Mouse (Mus musculus): Measurements from ENCODE around the gene Olfr1036. TPM values are rescaled to one million over a fixed set of nuclear protein-coding genes. Genes with fewer than 3 reads are reported as not detected.
"Not testable (repeated sequence)": the region's sequence is repeated elsewhere in the genome, so short reads cannot be mapped to it uniquely, and the experiment has no call there.

Gene Olfr1036
- not detected in 2 replicates for polyA plus RNA-seq (2015; fragmentation: Nextera tagmentation; extraction: Ambion mirVana)

GRCm38 (mm10) chr2:86073692-86074091, at the start of gene Olfr1036:
TSS of gene Olfr1036 (plus strand) at chr2:86073992.
- H3K4me2 ChIP-seq; H3K9ac ChIP-seq; H3K27ac ChIP-seq (replicated peaks); H3K4me1 ChIP-seq (replicated peaks); H3K36me3 ChIP-seq; H3K4me3 ChIP-seq; ATAC-seq (ENCODE audit: low FRiP score, low read depth); H3K27me3 ChIP-seq; H3K9me3 ChIP-seq: not testable (repeated sequence)

- H3K27ac ChIP-seq (replicated peaks): no peak within 1 kb of the TSS
- no peaks in the 10 kb centered on the region for H3K27me3 ChIP-seq
- H3K4me2 ChIP-seq: no peak within 1 kb of the TSS
- ATAC-seq (ENCODE audit: low FRiP score, low read depth): no peak
- H3K36me3 ChIP-seq: no peaks in the 10 kb centered on the region
- no peak within 1 kb of the TSS for H3K4me3 ChIP-seq
- no peaks in the 10 kb centered on the region for H3K9me3 ChIP-seq
- no peaks in the 10 kb centered on the region for H3K4me1 ChIP-seq (replicated peaks)
- no peak within 1 kb of the TSS for H3K9ac ChIP-seq
Observed at GRCm38 (mm10) chr2:86045561-86045960, 28.2 kb upstream of the Olfr1036 start, which contains the start of gene Olfr1034. TSS of gene Olfr1034 (plus strand) at chr2:86045861.

GRCm38 (mm10) chr2:86050777-86051176, 23.0 kb upstream of the Olfr1036 start:
- not testable (repeated sequence) for H3K27ac ChIP-seq (replicated peaks); H3K27me3 ChIP-seq; ATAC-seq (ENCODE audit: low FRiP score, low read depth); H3K36me3 ChIP-seq; H3K4me2 ChIP-seq; H3K4me3 ChIP-seq; H3K9me3 ChIP-seq; H3K4me1 ChIP-seq (replicated peaks); H3K9ac ChIP-seq

GRCm38 (mm10) chr2:86063766-86064165, 10.0 kb upstream of the Olfr1036 start:
- H3K4me3 ChIP-seq; H3K4me2 ChIP-seq; H3K9me3 ChIP-seq; H3K4me1 ChIP-seq (replicated peaks); ATAC-seq (ENCODE audit: low FRiP score, low read depth); H3K36me3 ChIP-seq; H3K27me3 ChIP-seq; H3K9ac ChIP-seq; H3K27ac ChIP-seq (replicated peaks): not testable (repeated sequence)
- WGBS: 96% methylated on average over 2 of the region's 2 CpGs

GRCm38 (mm10) chr2:86070189-86070588, 3.6 kb upstream of the Olfr1036 start:
- H3K9me3 ChIP-seq: no peaks in the 10 kb centered on the region

GRCm38 (mm10) chr2:86080478-86080877, 6.7 kb downstream of the Olfr1036 start:
- ATAC-seq (ENCODE audit: low FRiP score, low read depth); H3K9me3 ChIP-seq; H3K4me3 ChIP-seq; H3K27ac ChIP-seq (replicated peaks); H3K36me3 ChIP-seq; H3K4me2 ChIP-seq; H3K9ac ChIP-seq; H3K4me1 ChIP-seq (replicated peaks); H3K27me3 ChIP-seq: not testable (repeated sequence)
- WGBS: 72% methylated on average over 1 of the region's 1 CpGs

More at GRCm38 (mm10) chr2:86070189-86070588, 3.6 kb upstream of the Olfr1036 start:
- no peaks in the 10 kb centered on the region for H3K4me1 ChIP-seq (replicated peaks)
- H3K27me3 ChIP-seq: no peaks in the 10 kb centered on the region
- ATAC-seq (ENCODE audit: low FRiP score, low read depth): no peak
- WGBS: 96% methylated on average over 8 of the region's 8 CpGs
- no peak overlapping the region for H3K27ac ChIP-seq (replicated peaks)
- H3K4me2 ChIP-seq: no peak overlapping the region
- H3K9ac ChIP-seq: no peak overlapping the region
- no peak overlapping the region for H3K4me3 ChIP-seq
- no peaks in the 10 kb centered on the region for H3K36me3 ChIP-seq

- no peak within 1 kb of the TSS for H3K4me3 ChIP-seq
- no peaks in the 10 kb centered on the region for H3K36me3 ChIP-seq
- ATAC-seq (ENCODE audit: low FRiP score, low read depth): no peak
- no peak within 1 kb of the TSS for H3K4me2 ChIP-seq
- no peak within 1 kb of the TSS for H3K27ac ChIP-seq (replicated peaks)
- no peaks in the 10 kb centered on the region for H3K4me1 ChIP-seq (replicated peaks)
- no peak within 1 kb of the TSS for H3K9ac ChIP-seq
- WGBS: 96% methylated on average over 2 of the region's 2 CpGs
- H3K9me3 ChIP-seq: no peaks in the 10 kb centered on the region
- no peaks in the 10 kb centered on the region for H3K27me3 ChIP-seq
Observed at GRCm38 (mm10) chr2:86087285-86087684, 13.5 kb downstream of the Olfr1036 start, which contains the start of gene Olfr1037. TSS of gene Olfr1037 (minus strand) at chr2:86087385.

Other genes starting within 250 kb of the Olfr1036 start
- gene Olfr1019, start 228.5 kb upstream of the Olfr1036 start, polyA plus RNA-seq (2015; fragmentation: Nextera tagmentation; extraction: Ambion mirVana): not detected in 2 replicates
- not detected in 2 replicates for gene Olfr1020, start 227.0 kb upstream of the Olfr1036 start, polyA plus RNA-seq (2015; fragmentation: Nextera tagmentation; extraction: Ambion mirVana)
- gene Olfr1022, start 205.4 kb upstream of the Olfr1036 start, polyA plus RNA-seq (2015; fragmentation: Nextera tagmentation; extraction: Ambion mirVana): not detected in 2 replicates
- gene Olfr1023, start 188.4 kb upstream of the Olfr1036 start, polyA plus RNA-seq (2015; fragmentation: Nextera tagmentation; extraction: Ambion mirVana): not detected in 2 replicates
- gene Olfr1024, start 168.9 kb upstream of the Olfr1036 start, polyA plus RNA-seq (2015; fragmentation: Nextera tagmentation; extraction: Ambion mirVana): not detected in 2 replicates
- not detected in 2 replicates for gene Olfr1025-ps1, start 158.8 kb upstream of the Olfr1036 start, polyA plus RNA-seq (2015; fragmentation: Nextera tagmentation; extraction: Ambion mirVana)
- gene Olfr1026, start 152.4 kb upstream of the Olfr1036 start, polyA plus RNA-seq (2015; fragmentation: Nextera tagmentation; extraction: Ambion mirVana): not detected in 2 replicates
- not detected in 2 replicates for gene Olfr1028, start 123.6 kb upstream of the Olfr1036 start, polyA plus RNA-seq (2015; fragmentation: Nextera tagmentation; extraction: Ambion mirVana)
- gene Olfr1029, start 100.1 kb upstream of the Olfr1036 start, polyA plus RNA-seq (2015; fragmentation: Nextera tagmentation; extraction: Ambion mirVana): not detected in 2 replicates
- gene Olfr1030, start 94.7 kb upstream of the Olfr1036 start, polyA plus RNA-seq (2015; fragmentation: Nextera tagmentation; extraction: Ambion mirVana): not detected in 2 replicates
- gene Olfr1031, start 83.7 kb upstream of the Olfr1036 start, polyA plus RNA-seq (2015; fragmentation: Nextera tagmentation; extraction: Ambion mirVana): not detected in 2 replicates
- not detected in 2 replicates for gene Olfr1032, start 68.5 kb upstream of the Olfr1036 start, polyA plus RNA-seq (2015; fragmentation: Nextera tagmentation; extraction: Ambion mirVana)
- 0.25 TPM in 1 of 2 replicates, not detected in the other for gene Olfr1033, start 53.4 kb upstream of the Olfr1036 start, polyA plus RNA-seq (2015; fragmentation: Nextera tagmentation; extraction: Ambion mirVana)
- not detected in 2 replicates for gene Olfr1034, start 28.1 kb upstream of the Olfr1036 start, polyA plus RNA-seq (2015; fragmentation: Nextera tagmentation; extraction: Ambion mirVana)
- not detected in 2 replicates for gene Olfr1037, start 13.4 kb downstream of the Olfr1036 start, polyA plus RNA-seq (2015; fragmentation: Nextera tagmentation; extraction: Ambion mirVana)
- not detected in 2 replicates for gene Olfr1039, start 61.9 kb downstream of the Olfr1036 start, polyA plus RNA-seq (2015; fragmentation: Nextera tagmentation; extraction: Ambion mirVana)
- gene Olfr1040, start 72.7 kb downstream of the Olfr1036 start, polyA plus RNA-seq (2015; fragmentation: Nextera tagmentation; extraction: Ambion mirVana): not detected in 2 replicates
- gene Olfr1042, start 87.8 kb downstream of the Olfr1036 start, polyA plus RNA-seq (2015; fragmentation: Nextera tagmentation; extraction: Ambion mirVana): not detected in 2 replicates
- gene Olfr1043, start 93.5 kb downstream of the Olfr1036 start, polyA plus RNA-seq (2015; fragmentation: Nextera tagmentation; extraction: Ambion mirVana): not detected in 2 replicates
- not detected in 2 replicates for gene Olfr1044, start 103.8 kb downstream of the Olfr1036 start, polyA plus RNA-seq (2015; fragmentation: Nextera tagmentation; extraction: Ambion mirVana)
- gene Olfr52, start 111.7 kb downstream of the Olfr1036 start, polyA plus RNA-seq (2015; fragmentation: Nextera tagmentation; extraction: Ambion mirVana): not detected in 2 replicates
- not detected in 2 replicates for gene Olfr1045, start 129.0 kb downstream of the Olfr1036 start, polyA plus RNA-seq (2015; fragmentation: Nextera tagmentation; extraction: Ambion mirVana)
- gene Olfr1046, start 145.3 kb downstream of the Olfr1036 start, polyA plus RNA-seq (2015; fragmentation: Nextera tagmentation; extraction: Ambion mirVana): not detected in 2 replicates
- gene Olfr1047, start 157.4 kb downstream of the Olfr1036 start, polyA plus RNA-seq (2015; fragmentation: Nextera tagmentation; extraction: Ambion mirVana): not detected in 2 replicates
- not detected in 2 replicates for gene Olfr1048, start 166.3 kb downstream of the Olfr1036 start, polyA plus RNA-seq (2015; fragmentation: Nextera tagmentation; extraction: Ambion mirVana)
- gene Olfr1049, start 184.3 kb downstream of the Olfr1036 start, polyA plus RNA-seq (2015; fragmentation: Nextera tagmentation; extraction: Ambion mirVana): not detected in 2 replicates
- not detected in 2 replicates for gene Olfr1051, start 205.1 kb downstream of the Olfr1036 start, polyA plus RNA-seq (2015; fragmentation: Nextera tagmentation; extraction: Ambion mirVana)
- not detected in 2 replicates for gene Olfr1052, start 218.5 kb downstream of the Olfr1036 start, polyA plus RNA-seq (2015; fragmentation: Nextera tagmentation; extraction: Ambion mirVana)
- gene Olfr1053, start 241.3 kb downstream of the Olfr1036 start, polyA plus RNA-seq (2015; fragmentation: Nextera tagmentation; extraction: Ambion mirVana): not detected in 2 replicates

Data from hindbrain, embryonic 15.5 days (tissue).